Mouse (Mus musculus) brain, adult 2 months (tissue): ENCODE measurements around the gene Slc39a13.
A peak's percentile ranks its signal among the peaks of the same experiment; 100 is the strongest.
"Not testable (repeated sequence)": the region's sequence is repeated elsewhere in the genome, so short reads cannot be mapped to it uniquely, and the experiment has no call there.

ENCODE experiments used
- DNase-seq: peaks from one replicate; pipeline ENCODE4 v3.0.0; 2011; ENCODE audit warnings: low read depth, low spot score

Gene Slc39a13

GRCm38 (mm10) chr2:91065544-91065943, 4.7 kb downstream of the Slc39a13 start:
- peak; percentile 72 for DNase-seq

- DNase-seq = no peak
Measured at GRCm38 (mm10) chr2:91064211-91064610, 6.0 kb downstream of the Slc39a13 start.

GRCm38 (mm10) chr2:91062779-91063606, 7.2 kb downstream of the Slc39a13 start:
- no peak for DNase-seq

GRCm38 (mm10) chr2:91061849-91062481, 8.3 kb downstream of the Slc39a13 start:
- no peak for DNase-seq

- DNase-seq = peak; percentile 90
Measured at GRCm38 (mm10) chr2:91060544-91061355, 9.5 kb downstream of the Slc39a13 start.

- DNase-seq = no peak
Measured at GRCm38 (mm10) chr2:91059376-91059775, 10.8 kb downstream of the Slc39a13 start.

GRCm38 (mm10) chr2:91058435-91058834, 11.8 kb downstream of the Slc39a13 start:
- DNase-seq = no peak

- peak; percentile 97 for DNase-seq
Measured at GRCm38 (mm10) chr2:91053934-91054382, 16.3 kb downstream of the Slc39a13 start, which contains the start of gene Psmc3. Psmc3 (plus strand) TSS chr2:91054009.

- no peak for DNase-seq
Measured at GRCm38 (mm10) chr2:91053181-91053933, 16.9 kb downstream of the Slc39a13 start.

GRCm38 (mm10) chr2:91052752-91053151, 17.5 kb downstream of the Slc39a13 start:
- no peak for DNase-seq

GRCm38 (mm10) chr2:91051917-91052316, 18.3 kb downstream of the Slc39a13 start:
- no peak for DNase-seq

GRCm38 (mm10) chr2:91047359-91047758, 22.9 kb downstream of the Slc39a13 start:
- DNase-seq = no peak

GRCm38 (mm10) chr2:91045805-91046204, 24.4 kb downstream of the Slc39a13 start:
- not testable (repeated sequence) for DNase-seq

GRCm38 (mm10) chr2:91044727-91045126, 25.5 kb downstream of the Slc39a13 start:
- DNase-seq = no peak

- DNase-seq = no peak
Measured at GRCm38 (mm10) chr2:91042651-91043398, 27.4 kb downstream of the Slc39a13 start.

- DNase-seq = no peak
Measured at GRCm38 (mm10) chr2:91041786-91042185, 28.4 kb downstream of the Slc39a13 start.

GRCm38 (mm10) chr2:91035385-91035784, 34.8 kb downstream of the Slc39a13 start, which contains the start of gene Rapsn:
Rapsn (plus strand) TSS chr2:91035620.
- DNase-seq = no peak

GRCm38 (mm10) chr2:91033000-91033399, 37.2 kb downstream of the Slc39a13 start:
- DNase-seq = no peak

- DNase-seq = no peak
Measured at GRCm38 (mm10) chr2:91031216-91031615, 39.0 kb downstream of the Slc39a13 start.
